Mouse (Mus musculus) heart, embryonic 11.5 days (tissue): Measurements from ENCODE around the gene Tead1. TPM values are rescaled to one million over a fixed set of nuclear protein-coding genes. Genes with fewer than 3 reads are reported as not detected.

Experiments used
- ATAC-seq: fragments of 200-750 bp; cut with Nextera tagmentation; replicated peaks from 2 replicates; pipeline ENCODE4 v1.8.0; 2017; ENCODE audit warnings: moderate library complexity; ENCODE audit not compliant: insufficient number of reproducible peaks, low FRiP score, low TSS enrichment
- H3K27ac ChIP-seq: fragments of 300-500 bp; sonication (generic); 2 replicates; pipeline ENCODE4 v1.5.1; 2014; ENCODE audit warnings: mild to moderate bottlenecking, low read depth, low read length
- H3K27me3 ChIP-seq: fragments of 300-500 bp; sonication (generic); 2 replicates; pipeline ENCODE4 v1.6.1; 2014; ENCODE audit warnings: mild to moderate bottlenecking, low read length, mixed read lengths; ENCODE audit not compliant: control insufficient read depth, insufficient read depth
- H3K36me3 ChIP-seq: fragments of 300-500 bp; sonication (generic); 2 replicates; pipeline ENCODE4 v1.6.1; 2014; ENCODE audit warnings: mild to moderate bottlenecking, low read length, moderate library complexity, mixed read lengths; ENCODE audit not compliant: control insufficient read depth, insufficient read depth
- H3K4me1 ChIP-seq: fragments of 300-500 bp; sonication (generic); 2 replicates; pipeline ENCODE4 v1.6.1; 2014; ENCODE audit warnings: low read length; ENCODE audit not compliant: control insufficient read depth, insufficient read depth
- H3K4me2 ChIP-seq: fragments of 300-500 bp; sonication (generic); 2 replicates; pipeline ENCODE4 v1.6.1; 2014; ENCODE audit warnings: mild to moderate bottlenecking, moderate library complexity
- H3K4me3 ChIP-seq: fragments of 300-500 bp; sonication (generic); 2 replicates; pipeline ENCODE4 v1.5.1; 2014; ENCODE audit warnings: low read depth, low read length
- H3K9ac ChIP-seq: fragments of 300-500 bp; sonication (generic); 2 replicates; pipeline ENCODE4 v1.6.1; 2014; ENCODE audit warnings: mild to moderate bottlenecking, low read depth, low read length, moderate library complexity
- H3K9me3 ChIP-seq: fragments of 300-500 bp; sonication (generic); replicated peaks from 2 replicates; pipeline ENCODE4 v1.6.1; 2016; ENCODE audit warnings: low read length; ENCODE audit not compliant: control insufficient read depth
- WGBS: fragments of 180-500 bp; shearing (Covaris S2); extraction: QIAGEN DNeasy Blood & Tissue Kit; methylation state at CpG from one replicate; pipeline ENCODE4 v1.1.7; 2014; ENCODE audit not compliant: insufficient replicate concordance; 5-methylcytosine and 5-hydroxymethylcytosine counted together
- polyA plus RNA-seq: library from polyadenylated mRNA; unstranded; fragments of >200 nt; fragmentation: Nextera tagmentation; extraction: Ambion mirVana; gene quantifications from 2 replicates; pipeline ENCODE4 v1.2.1, GENCODE M21; 2014

Tead1 gene
- polyA plus RNA-seq, 1 experiment from 2014 or later, result 35.5 TPM

DNA sequence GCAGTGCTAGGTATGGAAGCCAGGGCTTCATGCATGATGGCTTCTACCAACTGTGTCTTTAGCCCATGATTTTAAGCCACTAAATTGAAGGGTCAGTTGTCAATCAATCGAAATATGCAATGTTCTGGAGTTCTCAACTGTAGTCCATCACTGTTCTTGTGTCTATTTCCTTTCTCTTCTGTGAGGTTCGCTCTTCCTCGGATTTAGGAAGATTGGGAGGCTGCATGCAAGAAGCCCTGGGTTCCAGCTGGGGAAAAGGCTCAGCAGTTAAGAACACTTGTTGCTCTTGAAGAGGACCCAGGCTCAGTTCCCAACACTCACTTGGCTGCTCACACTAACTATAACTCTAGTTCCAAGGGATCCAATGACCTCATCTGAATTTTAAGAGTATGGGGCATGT lies 20.2 kb upstream of the Tead1 start:
- no peak overlapping the region for H3K9ac ChIP-seq
- no peaks in the 10 kb centered on the region for H3K27me3 ChIP-seq
- no peaks in the 10 kb centered on the region for H3K9me3 ChIP-seq
- no peaks in the 10 kb centered on the region for H3K36me3 ChIP-seq
- peak overlapping the region; percentile 92; the same call in 1 of the 2 replicates for H3K27ac ChIP-seq
- 84% methylated on average over 3 of the region's 3 CpGs for WGBS
- no peak overlapping the region for H3K4me2 ChIP-seq
- peaks cover 67% of the 10 kb centered on the region for H3K4me1 ChIP-seq
- H3K4me3 ChIP-seq, result no peak overlapping the region
- no peak for ATAC-seq

DNA sequence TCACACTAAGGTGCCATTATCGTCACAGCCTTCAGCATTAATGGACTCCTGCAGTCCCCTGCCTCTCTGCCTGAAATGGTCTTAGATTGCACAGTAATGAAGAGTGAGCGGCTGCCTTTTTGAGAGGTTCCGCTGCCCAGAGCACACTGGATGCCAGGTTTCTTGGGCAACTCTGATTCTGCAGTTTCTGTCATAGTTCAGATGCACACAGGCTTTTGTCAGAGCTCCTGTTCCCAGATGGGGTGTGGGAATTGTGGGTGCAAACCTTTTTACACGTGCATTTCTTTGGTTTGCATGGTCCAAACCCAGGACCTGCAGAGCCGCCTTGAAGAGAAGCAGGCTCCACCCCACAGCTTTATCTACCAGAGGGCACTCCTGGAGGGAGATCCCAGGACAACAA lies 19.3 kb upstream of the Tead1 start:
- Histone ChIP-seq H3K27me3 (no peaks in the 10 kb centered on the region), H3K27ac (peak overlapping the region; percentile 92), H3K9ac (no peak overlapping the region), H3K9me3 (peaks cover 1% of the 10 kb centered on the region; the same call in 1 of the 2 replicates), H3K4me3 (no peak overlapping the region), H3K4me1 (peaks cover 66% of the 10 kb centered on the region), H3K36me3 (no peaks in the 10 kb centered on the region), H3K4me2 (peak overlapping the region; percentile 38)
- 21% methylated on average over 5 of the region's 5 CpGs for WGBS
- ATAC-seq, result no peak

DNA sequence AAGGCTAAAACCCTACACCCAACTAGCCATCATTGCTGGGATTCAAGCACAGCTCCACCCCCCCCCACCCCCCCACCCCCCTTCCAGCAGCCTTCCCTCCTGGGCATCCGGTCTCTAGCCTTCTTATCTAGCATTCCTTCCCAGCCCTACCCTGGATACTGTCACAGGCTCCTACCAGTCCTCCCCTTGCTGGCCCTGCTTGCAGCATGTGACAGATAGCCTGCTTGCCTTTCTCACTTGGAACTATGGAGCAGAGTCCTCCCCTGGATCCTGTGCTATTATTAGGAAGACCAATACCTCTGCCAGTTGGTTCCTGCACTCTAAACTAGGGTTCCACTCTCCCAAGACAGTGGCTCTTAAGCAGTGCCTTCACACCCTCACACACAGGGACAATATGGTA lies 18.8 kb upstream of the Tead1 start:
- WGBS, result 0% methylated on average over 1 of the region's 1 CpGs
- Histone ChIP-seq H3K9me3 (peaks cover 2% of the 10 kb centered on the region; the same call in 1 of the 2 replicates), H3K4me3 (no peak overlapping the region), H3K27ac (peak overlapping the region; percentile 92), H3K9ac (no peak overlapping the region), H3K4me2 (0 out of 2 replicates have a peak overlapping the region, but pooled peaks have one; percentile 1), H3K27me3 (no peaks in the 10 kb centered on the region), H3K4me1 (peaks cover 66% of the 10 kb centered on the region), H3K36me3 (no peaks in the 10 kb centered on the region)
- peak; percentile 83 for ATAC-seq

DNA sequence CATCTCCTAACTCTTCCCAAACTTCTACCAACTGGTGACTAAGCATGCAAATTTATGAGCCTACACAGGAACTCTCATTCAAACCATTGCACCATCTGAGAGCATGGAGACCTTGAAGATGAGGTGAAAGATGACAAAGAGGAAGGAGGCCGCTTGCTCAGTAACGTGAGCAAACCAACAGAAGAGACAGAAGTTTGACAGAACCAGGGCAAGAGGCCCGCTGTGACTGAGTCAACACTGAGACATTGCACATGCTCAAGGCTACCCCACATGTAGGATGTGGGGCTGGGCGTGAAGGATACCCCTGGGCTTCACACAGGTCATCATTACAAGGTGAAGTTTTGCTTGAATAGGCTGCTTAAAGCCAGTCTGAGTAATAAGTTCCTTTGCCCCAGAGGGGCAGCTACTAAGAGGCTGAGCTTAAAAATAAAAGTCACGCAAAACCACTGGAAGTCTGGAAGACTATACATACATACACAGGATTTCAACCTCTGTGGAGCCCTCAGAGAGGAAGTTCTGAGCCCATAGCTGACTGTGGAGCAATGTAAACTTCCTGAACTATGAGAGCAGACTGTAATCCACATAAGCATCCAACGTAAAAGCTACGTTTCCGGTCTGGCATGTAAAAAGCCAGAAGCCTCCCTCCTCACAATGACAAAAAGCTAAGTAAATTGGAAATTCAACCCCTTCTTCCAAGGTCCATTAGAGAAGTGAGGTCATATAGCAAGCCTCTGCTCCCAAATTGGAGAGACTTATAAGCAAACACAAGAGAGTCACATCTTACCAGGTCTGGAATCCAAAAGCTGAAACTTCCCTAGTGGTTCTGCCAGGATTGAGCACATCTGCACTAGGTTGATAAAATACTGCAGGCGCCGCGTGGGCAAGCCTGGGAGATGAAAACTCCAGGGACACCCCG lies 16.5 kb upstream of the Tead1 start:
- Histone ChIP-seq H3K36me3 (no peaks in the 10 kb centered on the region), H3K27ac (peak overlapping the region; percentile 92), H3K4me1 (peaks cover 49% of the 10 kb centered on the region), H3K4me2 (peak overlapping the region; percentile 45), H3K4me3 (peak overlapping the region; percentile 17; the same call in 1 of the 2 replicates), H3K9ac (peak overlapping the region; percentile 60), H3K9me3 (peaks cover 2% of the 10 kb centered on the region; the same call in 1 of the 2 replicates), H3K27me3 (no peaks in the 10 kb centered on the region)
- 47% methylated on average over 12 of the region's 12 CpGs for WGBS
- no peak for ATAC-seq

DNA sequence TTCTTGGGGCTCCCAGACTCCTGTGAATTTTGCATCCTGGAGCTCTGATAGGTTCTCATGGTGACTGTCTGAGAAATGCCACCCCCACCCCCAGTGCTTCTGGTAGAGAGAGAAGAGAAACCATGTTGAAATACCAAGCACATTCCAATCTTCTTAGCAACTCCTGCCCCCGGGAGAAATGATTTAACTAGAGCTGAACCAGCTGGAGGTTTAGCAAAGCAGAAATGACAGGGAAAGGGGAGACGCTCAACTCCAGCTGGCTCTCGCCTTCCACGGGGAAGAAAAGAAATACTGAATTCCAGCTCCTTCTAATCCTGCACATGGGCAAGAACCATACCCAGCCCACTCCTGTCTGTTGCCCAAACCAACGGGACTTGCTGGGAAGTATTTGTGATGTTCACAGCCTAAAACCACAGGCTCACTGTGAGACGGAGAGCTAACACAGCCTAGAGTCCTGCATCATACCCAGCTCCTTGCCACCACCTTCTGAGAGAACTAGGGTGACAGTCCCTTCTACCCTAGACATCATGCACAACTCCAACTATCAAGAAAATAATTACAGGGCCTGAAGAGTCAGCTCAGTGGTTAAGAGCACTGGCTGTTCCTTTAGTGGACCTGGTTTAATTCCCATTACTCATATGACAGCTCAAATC lies 15.7 kb upstream of the Tead1 start:
- peak overlapping the region; percentile 92 for H3K27ac ChIP-seq
- H3K9me3 ChIP-seq, result peaks cover 2% of the 10 kb centered on the region; the same call in 1 of the 2 replicates
- ATAC-seq, result 0 out of 2 replicates have a peak, but pooled peaks have one; percentile 23
- H3K4me1 ChIP-seq, result peaks cover 45% of the 10 kb centered on the region
- no peaks in the 10 kb centered on the region for H3K27me3 ChIP-seq
- H3K9ac ChIP-seq, result peak overlapping the region; percentile 60
- peak overlapping the region; percentile 45 for H3K4me2 ChIP-seq
- 25% methylated on average over 6 of the region's 6 CpGs for WGBS
- no peaks in the 10 kb centered on the region for H3K36me3 ChIP-seq
- peak overlapping the region; percentile 17; the same call in 1 of the 2 replicates for H3K4me3 ChIP-seq

DNA sequence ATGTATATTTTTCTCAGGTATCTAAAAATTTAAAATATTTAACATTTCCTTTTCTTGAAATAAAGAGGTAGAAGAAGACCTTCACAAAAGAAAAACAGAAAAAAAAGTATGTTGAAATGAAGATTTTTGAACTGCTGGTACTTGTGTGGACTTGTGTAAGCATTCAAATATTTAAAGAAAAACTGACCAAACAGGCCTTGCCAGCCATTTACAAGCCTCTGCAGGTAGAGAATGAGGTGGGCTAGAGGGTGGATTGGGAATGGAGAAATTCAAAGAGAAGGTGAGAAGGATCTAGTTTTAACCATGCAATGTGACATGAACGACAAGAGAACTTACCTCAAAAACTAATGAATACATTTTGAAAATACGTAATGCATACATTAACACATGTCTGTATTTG lies 9.1 kb upstream of the Tead1 start:
- H3K27ac ChIP-seq, result no peak overlapping the region
- no peak overlapping the region for H3K9ac ChIP-seq
- no peaks in the 10 kb centered on the region for H3K36me3 ChIP-seq
- WGBS, result 91% methylated on average over 2 of the region's 2 CpGs
- H3K4me2 ChIP-seq, result no peak overlapping the region
- H3K4me3 ChIP-seq, result no peak overlapping the region
- H3K27me3 ChIP-seq, result no peaks in the 10 kb centered on the region
- ATAC-seq, result no peak
- H3K9me3 ChIP-seq, result no peaks in the 10 kb centered on the region
- H3K4me1 ChIP-seq, result peaks cover 4% of the 10 kb centered on the region; the same call in 1 of the 2 replicates

DNA sequence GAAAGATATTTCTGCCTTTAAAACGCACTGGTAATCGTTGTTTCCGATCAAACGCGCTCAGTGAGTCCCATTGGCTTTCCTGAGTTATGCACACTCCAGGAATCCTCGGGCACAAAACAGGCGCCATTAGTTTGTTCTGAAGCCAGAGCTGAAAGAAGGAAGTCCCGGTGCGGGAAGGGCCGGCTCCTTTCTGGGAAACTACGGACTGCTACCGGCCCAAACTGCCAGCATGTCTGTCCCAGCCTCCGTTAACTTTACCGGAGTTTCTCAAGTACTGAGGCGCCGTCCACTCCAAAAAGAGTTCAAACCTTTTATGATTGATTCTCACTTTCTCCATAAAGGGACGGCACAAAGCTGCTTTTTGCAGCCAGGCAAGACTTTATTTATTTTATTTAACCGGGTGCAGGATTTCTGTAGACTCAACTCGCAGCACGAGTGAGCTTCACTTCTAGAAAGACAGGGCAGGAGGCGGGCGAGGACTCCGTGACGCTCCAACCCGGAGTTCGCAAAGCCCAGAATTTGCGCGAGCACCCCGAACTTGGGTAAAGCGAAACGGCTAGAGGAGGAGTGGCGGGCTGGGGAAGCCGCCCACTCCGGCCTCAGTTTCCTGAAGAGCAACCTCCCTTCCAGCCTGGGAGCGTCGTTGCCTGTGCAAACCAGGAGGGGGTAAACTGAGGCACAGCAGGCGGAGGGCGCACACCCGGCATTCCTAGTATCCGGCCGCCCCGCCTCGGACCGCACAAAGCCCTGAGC lies 524 bp upstream of the Tead1 start:
- Histone ChIP-seq H3K4me3 (peak overlapping the region; percentile 89), H3K27ac (peak overlapping the region; percentile 99), H3K9me3 (no peaks in the 10 kb centered on the region)

More for the DNA sequence above, 524 bp upstream of the Tead1 start:
- WGBS, result under 1% methylated on average over 44 of the region's 44 CpGs
- Histone ChIP-seq H3K9ac (peak overlapping the region; percentile 98), H3K36me3 (no peaks in the 10 kb centered on the region), H3K27me3 (no peaks in the 10 kb centered on the region), H3K4me2 (peak overlapping the region; percentile 71), H3K4me1 (peaks cover 27% of the 10 kb centered on the region)
- peak; percentile 66 for ATAC-seq
